Mouse (Mus musculus) c-Kit-positive CD71-positive TER-119-positive erythroid progenitor cells, embryonic 14.5 days (primary cell): ENCODE data around the gene Gm11549.

ENCODE experiments used
- DNase-seq: peaks from one replicate; pipeline ENCODE4 v3.0.0-alpha.2; 2013; ENCODE audit warnings: low spot score

Gene Gm11549

GRCm38 (mm10) chr3:36521073-36522060 lies at the start of gene Gm11549:
Gm11549 (minus strand) TSS chr3:36521813.
- DNase-seq: no peak

- peak; percentile 69 for DNase-seq
Observed at GRCm38 (mm10) chr3:36569836-36570235, 48.2 kb upstream of the Gm11549 start.

GRCm38 (mm10) chr3:36563666-36564065 lies 42.1 kb upstream of the Gm11549 start:
- DNase-seq: no peak

GRCm38 (mm10) chr3:36559606-36560005 lies 38.0 kb upstream of the Gm11549 start:
- peak; percentile 63 for DNase-seq

GRCm38 (mm10) chr3:36557601-36558000 lies 36.0 kb upstream of the Gm11549 start:
- no peak for DNase-seq

GRCm38 (mm10) chr3:36552406-36553047 lies 30.9 kb upstream of the Gm11549 start, which contains the start of gene Exosc9:
Exosc9 (plus strand) TSS chr3:36552606.
- DNase-seq: peak; percentile 78

GRCm38 (mm10) chr3:36551851-36552384 lies 30.3 kb upstream of the Gm11549 start:
- no peak for DNase-seq

GRCm38 (mm10) chr3:36551343-36551742 lies 29.7 kb upstream of the Gm11549 start:
- no peak for DNase-seq

- no peak for DNase-seq
Observed at GRCm38 (mm10) chr3:36544961-36545360, 23.3 kb upstream of the Gm11549 start.

- DNase-seq: no peak
Observed at GRCm38 (mm10) chr3:36541399-36541798, 19.8 kb upstream of the Gm11549 start.

- DNase-seq: no peak
Observed at GRCm38 (mm10) chr3:36540756-36541155, 19.1 kb upstream of the Gm11549 start.

GRCm38 (mm10) chr3:36537701-36538470 lies 16.3 kb upstream of the Gm11549 start:
- DNase-seq: no peak

- no peak for DNase-seq
Observed at GRCm38 (mm10) chr3:36536041-36536440, 14.4 kb upstream of the Gm11549 start.

- DNase-seq: no peak
Observed at GRCm38 (mm10) chr3:36533201-36533672, 11.6 kb upstream of the Gm11549 start.

GRCm38 (mm10) chr3:36532738-36533137 lies 11.1 kb upstream of the Gm11549 start:
- no peak for DNase-seq

- no peak for DNase-seq
Observed at GRCm38 (mm10) chr3:36531979-36532542, 10.4 kb upstream of the Gm11549 start.

GRCm38 (mm10) chr3:36531242-36531641 lies 9.6 kb upstream of the Gm11549 start:
- DNase-seq: no peak

- no peak for DNase-seq
Observed at GRCm38 (mm10) chr3:36530781-36531180, 9.2 kb upstream of the Gm11549 start.

- DNase-seq: no peak
Observed at GRCm38 (mm10) chr3:36530345-36530744, 8.7 kb upstream of the Gm11549 start.

- no peak for DNase-seq
Observed at GRCm38 (mm10) chr3:36524466-36524865, 2.9 kb upstream of the Gm11549 start.

GRCm38 (mm10) chr3:36522137-36522536 lies 524 bp upstream of the Gm11549 start:
- no peak for DNase-seq
